Mouse (Mus musculus) midbrain, embryonic 11.5 days (tissue): ENCODE data around the gene Stat3. TPM values are rescaled to one million over a fixed set of nuclear protein-coding genes. Genes with fewer than 3 reads are reported as not detected.
A peak's percentile ranks its signal among the peaks of the same experiment; 100 is the strongest.

Experiments used
- ATAC-seq: fragments of 200-750 bp; cut with Nextera tagmentation; 2 replicates; pipeline ENCODE4 v1.8.0; 2017; ENCODE audit warnings: moderate TSS enrichment, moderate library complexity; ENCODE audit not compliant: low FRiP score
- DNase-seq: peaks from one replicate; pipeline ENCODE4 v3.0.0; 2015; ENCODE audit warnings: low spot score; ENCODE audit errors: missing footprints
- H3K27ac ChIP-seq: fragments of 300-500 bp; sonication (generic); 2 replicates; pipeline ENCODE4 v1.5.1; 2014; ENCODE audit warnings: low read depth, low read length
- H3K27me3 ChIP-seq: fragments of 300-500 bp; sonication (generic); 2 replicates; pipeline ENCODE4 v1.6.1; 2014; ENCODE audit warnings: mild to moderate bottlenecking, low read length, moderate library complexity, mixed read lengths; ENCODE audit not compliant: control insufficient read depth, insufficient read depth
- H3K36me3 ChIP-seq: fragments of 300-500 bp; sonication (generic); 2 replicates; pipeline ENCODE4 v1.6.1; 2014; ENCODE audit warnings: mild to moderate bottlenecking, low read length, moderate library complexity, mixed read lengths; ENCODE audit not compliant: control insufficient read depth, insufficient read depth
- H3K4me1 ChIP-seq: fragments of 300-500 bp; sonication (generic); 2 replicates; pipeline ENCODE4 v1.6.1; 2014; ENCODE audit warnings: low read length; ENCODE audit not compliant: control insufficient read depth, insufficient read depth
- H3K4me2 ChIP-seq: fragments of 300-500 bp; sonication (generic); 2 replicates; pipeline ENCODE4 v1.6.1; 2014; ENCODE audit warnings: mild to moderate bottlenecking, moderate library complexity
- H3K4me3 ChIP-seq: fragments of 300-500 bp; sonication (generic); 2 replicates; pipeline ENCODE4 v1.5.1; 2014; ENCODE audit warnings: low read depth, low read length
- H3K9ac ChIP-seq: fragments of 300-500 bp; sonication (generic); 2 replicates; pipeline ENCODE4 v1.6.1; 2014; ENCODE audit warnings: low read length
- H3K9me3 ChIP-seq: fragments of 300-500 bp; sonication (generic); 2 replicates; pipeline ENCODE4 v1.6.1; 2016; ENCODE audit warnings: low read length; ENCODE audit not compliant: control insufficient read depth
- WGBS: fragments of 180-500 bp; shearing (Covaris S2); extraction: QIAGEN DNeasy Blood & Tissue Kit; methylation state at CpG from one replicate; pipeline ENCODE4 v1.1.7; 2014; 5-methylcytosine and 5-hydroxymethylcytosine counted together
- polyA plus RNA-seq: library from polyadenylated mRNA; unstranded; fragments of >200 nt; fragmentation: Nextera tagmentation; extraction: Ambion mirVana; gene quantifications from 2 replicates; pipeline ENCODE4 v1.2.1, GENCODE M21; 2014

Gene Stat3
- polyA plus RNA-seq, result 22.8 and 24.0 TPM in 2 replicates

GRCm38 (mm10) chr11:100939512-100940151 lies at the start of gene Stat3:
Gene Stat3 (minus strand): TSS chr11:100939540.
- peak within 1 kb of the TSS; percentile 74 for H3K4me2 ChIP-seq
- ATAC-seq (peak; percentile 99), DNase-seq (peak; percentile 100)
- peaks cover 6% of the 10 kb centered on the region; the same call in 1 of the 2 replicates for H3K4me1 ChIP-seq
- peak within 1 kb of the TSS; percentile 51 for H3K4me3 ChIP-seq
- peak within 1 kb of the TSS; percentile 59 for H3K9ac ChIP-seq
- H3K9me3 ChIP-seq, result no peaks in the 10 kb centered on the region
- WGBS, result 1% methylated on average over 29 of the region's 29 CpGs
- no peaks in the 10 kb centered on the region for H3K36me3 ChIP-seq
- no peaks in the 10 kb centered on the region for H3K27me3 ChIP-seq
- no peak within 1 kb of the TSS; the same call in 1 of the 2 replicates for H3K27ac ChIP-seq

GRCm38 (mm10) chr11:100988674-100989073 lies 49.3 kb upstream of the Stat3 start:
- Histone ChIP-seq H3K4me2 (no peak overlapping the region), H3K4me3 (no peak overlapping the region), H3K9ac (no peak overlapping the region), H3K27me3 (no peaks in the 10 kb centered on the region), H3K4me1 (no peaks in the 10 kb centered on the region), H3K9me3 (no peaks in the 10 kb centered on the region), H3K36me3 (no peaks in the 10 kb centered on the region), H3K27ac (no peak overlapping the region)
- no peak for DNase-seq
- 83% methylated on average over 3 of the region's 3 CpGs for WGBS
- no peak for ATAC-seq

GRCm38 (mm10) chr11:100985607-100986006 lies 46.3 kb upstream of the Stat3 start:
- Histone ChIP-seq H3K9me3 (no peaks in the 10 kb centered on the region), H3K4me3 (no peak overlapping the region), H3K4me2 (no peak overlapping the region), H3K27me3 (peaks cover 10% of the 10 kb centered on the region), H3K9ac (no peak overlapping the region), H3K36me3 (no peaks in the 10 kb centered on the region), H3K27ac (no peak overlapping the region), H3K4me1 (no peaks in the 10 kb centered on the region; the same call in 1 of the 2 replicates)
- WGBS, result 52% methylated on average over 3 of the region's 3 CpGs
- ATAC-seq, result no peak
- no peak for DNase-seq

- 80% methylated on average over 7 of the region's 7 CpGs for WGBS
- H3K27me3 ChIP-seq, result peaks cover 10% of the 10 kb centered on the region
- ATAC-seq, result no peak
- no peaks in the 10 kb centered on the region for H3K36me3 ChIP-seq
- no peaks in the 10 kb centered on the region; the same call in 1 of the 2 replicates for H3K4me1 ChIP-seq
- H3K4me2 ChIP-seq, result no peak overlapping the region
- no peaks in the 10 kb centered on the region for H3K9me3 ChIP-seq
- DNase-seq, result no peak
- H3K9ac ChIP-seq, result no peak overlapping the region
- no peak overlapping the region for H3K4me3 ChIP-seq
- no peak overlapping the region for H3K27ac ChIP-seq
Measured at GRCm38 (mm10) chr11:100983778-100984131, 44.4 kb upstream of the Stat3 start.

- Histone ChIP-seq H3K4me3 (peak overlapping the region; percentile 2), H3K9me3 (no peaks in the 10 kb centered on the region), H3K4me2 (peak overlapping the region; percentile 39), H3K4me1 (no peaks in the 10 kb centered on the region; the same call in 1 of the 2 replicates), H3K27ac (no peak overlapping the region), H3K9ac (no peak overlapping the region), H3K27me3 (peaks cover 10% of the 10 kb centered on the region), H3K36me3 (no peaks in the 10 kb centered on the region)
- DNase-seq (peak; percentile 99), ATAC-seq (peak; percentile 54; the same call in 1 of the 2 replicates)
- WGBS, result 4% methylated on average over 20 of the region's 20 CpGs
Measured at GRCm38 (mm10) chr11:100983125-100983777, 43.9 kb upstream of the Stat3 start.

GRCm38 (mm10) chr11:100982087-100982486 lies 42.7 kb upstream of the Stat3 start:
- H3K4me3 ChIP-seq, result no peak overlapping the region
- no peak for DNase-seq

GRCm38 (mm10) chr11:100981236-100981635 lies 41.9 kb upstream of the Stat3 start:
- no peak overlapping the region for H3K4me3 ChIP-seq
- no peaks in the 10 kb centered on the region for H3K36me3 ChIP-seq
- 64% methylated on average over 3 of the region's 3 CpGs for WGBS
- DNase-seq, result no peak
- H3K4me1 ChIP-seq, result no peaks in the 10 kb centered on the region; the same call in 1 of the 2 replicates
- no peak overlapping the region for H3K9ac ChIP-seq
- H3K27me3 ChIP-seq, result peaks cover 10% of the 10 kb centered on the region
- no peak overlapping the region for H3K4me2 ChIP-seq
- no peak for ATAC-seq
- no peaks in the 10 kb centered on the region for H3K9me3 ChIP-seq
- H3K27ac ChIP-seq, result no peak overlapping the region

More at GRCm38 (mm10) chr11:100982087-100982486, 42.7 kb upstream of the Stat3 start:
- 12% methylated on average over 8 of the region's 8 CpGs for WGBS
- Histone ChIP-seq H3K4me1 (no peaks in the 10 kb centered on the region; the same call in 1 of the 2 replicates), H3K27me3 (peaks cover 10% of the 10 kb centered on the region), H3K36me3 (no peaks in the 10 kb centered on the region), H3K4me2 (no peak overlapping the region), H3K9ac (no peak overlapping the region), H3K27ac (no peak overlapping the region), H3K9me3 (no peaks in the 10 kb centered on the region)
- no peak for ATAC-seq

- DNase-seq (no peak), ATAC-seq (no peak)
- H3K9me3 ChIP-seq, result no peaks in the 10 kb centered on the region
- peaks cover 10% of the 10 kb centered on the region for H3K27me3 ChIP-seq
- H3K9ac ChIP-seq, result no peak overlapping the region
- whole genome bisulfite sequencing, result 86% methylated on average over 1 of the region's 1 CpGs
- H3K4me1 ChIP-seq, result no peaks in the 10 kb centered on the region; the same call in 1 of the 2 replicates
- H3K4me3 ChIP-seq, result no peak overlapping the region
- H3K27ac ChIP-seq, result no peak overlapping the region
- no peaks in the 10 kb centered on the region for H3K36me3 ChIP-seq
- no peak overlapping the region for H3K4me2 ChIP-seq
Measured at GRCm38 (mm10) chr11:100980438-100980837, 41.1 kb upstream of the Stat3 start.

GRCm38 (mm10) chr11:100979887-100980286 lies 40.5 kb upstream of the Stat3 start:
- no peaks in the 10 kb centered on the region; the same call in 1 of the 2 replicates for H3K4me1 ChIP-seq
- H3K9me3 ChIP-seq, result no peaks in the 10 kb centered on the region
- WGBS, result 76% methylated on average over 8 of the region's 8 CpGs
- DNase-seq (no peak), ATAC-seq (no peak)
- no peak overlapping the region for H3K9ac ChIP-seq
- no peak overlapping the region for H3K4me2 ChIP-seq
- H3K36me3 ChIP-seq, result no peaks in the 10 kb centered on the region
- H3K27ac ChIP-seq, result no peak overlapping the region
- peaks cover 10% of the 10 kb centered on the region for H3K27me3 ChIP-seq
- H3K4me3 ChIP-seq, result no peak overlapping the region
